Mouse (Mus musculus): Measurements from ENCODE around the gene Klf3. TPM values are rescaled to one million over a fixed set of nuclear protein-coding genes. Genes with fewer than 3 reads are reported as not detected.

Klf3 gene
- total RNA-seq, 2 experiments from 2014 or later: 78.9 to 81.0 TPM

GRCm38 (mm10) chr5:64808106-64809010 lies 5.2 kb downstream of the Klf3 start:
- intact Hi-C loops (cut with DNase I): no loop called here
- peak; percentile 62 to 67 for DNase-seq

GRCm38 (mm10) chr5:64809257-64809656 lies 6.1 kb downstream of the Klf3 start:
- intact Hi-C loops (cut with DNase I): no loop called here
- DNase-seq: peak; percentile 47 to 56

GRCm38 (mm10) chr5:64809864-64810263 lies 6.7 kb downstream of the Klf3 start:
- intact Hi-C loops (cut with DNase I): loop anchor here (5.0 kb wide), 1 partner anchor 523 kb away; no protein-coding TSS in a partner anchor
- DNase-seq: peak in 1 of 2 experiments; percentile 48

- DNase-seq: peak; percentile 59 to 71
- intact Hi-C loops (cut with DNase I): loop anchor here (5.0 kb wide), 1 partner anchor 524 kb away; no protein-coding TSS in a partner anchor
Measured at GRCm38 (mm10) chr5:64810860-64811499, 7.8 kb downstream of the Klf3 start.

- intact Hi-C loops (cut with DNase I): loop anchor here (2.0 to 5.0 kb wide), 2 partner anchors 231 to 524 kb away; no protein-coding TSS in a partner anchor
- DNase-seq: peak; percentile 77 to 79
Measured at GRCm38 (mm10) chr5:64811500-64812123, 8.4 kb downstream of the Klf3 start.

- intact Hi-C loops (cut with DNase I): loop anchor here (2.0 to 5.0 kb wide), 2 partner anchors 232 to 525 kb away; no protein-coding TSS in a partner anchor
- DNase-seq: peak; percentile 93 to 94
Measured at GRCm38 (mm10) chr5:64812124-64812982, 9.2 kb downstream of the Klf3 start.

GRCm38 (mm10) chr5:64812983-64813304 lies 9.8 kb downstream of the Klf3 start:
- DNase-seq: no peak
- intact Hi-C loops (cut with DNase I): loop anchor here (1.0 to 5.0 kb wide), 4 partner anchors 232 to 526 kb away; no protein-coding TSS in a partner anchor

GRCm38 (mm10) chr5:64813361-64813760 lies 10.2 kb downstream of the Klf3 start:
- DNase-seq: peak; percentile 89 to 94
- intact Hi-C loops (cut with DNase I): loop anchor here (1.0 to 5.0 kb wide), 4 partner anchors 233 to 526 kb away; no protein-coding TSS in a partner anchor

- intact Hi-C loops (cut with DNase I): loop anchor here (2.0 to 5.0 kb wide), 2 partner anchors 52 to 527 kb away; no protein-coding TSS in a partner anchor
- DNase-seq: no peak
Measured at GRCm38 (mm10) chr5:64814416-64814815, 11.2 kb downstream of the Klf3 start.

- DNase-seq: no peak
- intact Hi-C loops (cut with DNase I): loop anchor here (2.0 kb wide), 1 partner anchor 51 kb away; no protein-coding TSS in a partner anchor
Measured at GRCm38 (mm10) chr5:64815631-64816030, 12.4 kb downstream of the Klf3 start.

GRCm38 (mm10) chr5:64816290-64816973 lies 13.2 kb downstream of the Klf3 start:
- intact Hi-C loops (cut with DNase I): no loop called here

GRCm38 (mm10) chr5:64816974-64817296 lies 13.7 kb downstream of the Klf3 start:
- intact Hi-C loops (cut with DNase I): no loop called here
- peak; percentile 47 to 54 for DNase-seq

More at GRCm38 (mm10) chr5:64816290-64816973, 13.2 kb downstream of the Klf3 start:
- no peak for DNase-seq

- no peak for DNase-seq
- intact Hi-C loops (cut with DNase I): no loop called here
Measured at GRCm38 (mm10) chr5:64819390-64819789, 16.2 kb downstream of the Klf3 start.

GRCm38 (mm10) chr5:64820138-64820537 lies 16.9 kb downstream of the Klf3 start:
- intact Hi-C loops (cut with DNase I): no loop called here
- no peak for DNase-seq

- DNase-seq: no peak
- intact Hi-C loops (cut with DNase I): no loop called here
Measured at GRCm38 (mm10) chr5:64821294-64821693, 18.1 kb downstream of the Klf3 start.

- no peak for DNase-seq
- intact Hi-C loops (cut with DNase I): no loop called here
Measured at GRCm38 (mm10) chr5:64821964-64822363, 18.8 kb downstream of the Klf3 start.

- intact Hi-C loops (cut with DNase I): no loop called here
Measured at GRCm38 (mm10) chr5:64823431-64823830, 20.2 kb downstream of the Klf3 start.

GRCm38 (mm10) chr5:64824765-64825164 lies 21.6 kb downstream of the Klf3 start:
- intact Hi-C loops (cut with DNase I): no loop called here
- no peak for DNase-seq

More at GRCm38 (mm10) chr5:64823431-64823830, 20.2 kb downstream of the Klf3 start:
- DNase-seq: no peak

GRCm38 (mm10) chr5:64825496-64825895 lies 22.3 kb downstream of the Klf3 start:
- intact Hi-C loops (cut with DNase I): no loop called here
- no peak for DNase-seq
